ENCODE assay signal across 16 mouse cellular contexts in the genomic region with DNA sequence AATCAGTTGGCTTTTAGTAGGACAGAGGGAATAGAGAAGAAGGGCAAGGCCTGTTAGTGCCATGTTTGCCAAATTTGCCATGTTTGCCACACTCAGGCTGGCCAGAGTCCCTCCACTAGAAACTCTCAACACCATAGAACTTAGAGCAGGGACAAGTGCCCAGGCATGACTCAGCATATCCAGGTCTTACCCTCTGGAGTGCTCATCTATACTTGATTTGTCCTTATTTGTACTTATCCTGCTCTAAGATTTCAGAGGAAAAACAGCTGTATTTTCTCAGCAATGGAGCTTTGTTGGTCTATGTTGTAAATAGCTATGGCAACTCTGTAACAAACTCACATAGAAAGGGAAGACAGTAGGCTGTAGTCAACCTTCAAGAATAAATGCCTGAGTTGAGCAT.
A peak's percentile ranks its signal among the peaks of the same experiment; 100 is the strongest.
DNase-seq lines count a peak whose midpoint lies in the region; ATAC-seq and TF ChIP-seq lines count a peak whose summit lies in the region.
"Had no signal": no experiment of that assay in that cellular context is flagged by ENCODE, and none has a peak within 500 bp of the region (broad histone marks: within the 10 kb centered on the region; RNA-seq: fewer than 3 reads in every experiment).

No protein-coding gene starts in this region.

- H3K36me3 ChIP-seq in heart, embryonic 11.5 days (ENCODE audit: control insufficient read depth, insufficient read depth, low read length), result no peaks in the 10 kb centered on the region
- H3K36me3 ChIP-seq in embryonic facial prominence, embryonic 10.5 days (replicated peaks), result no peaks in the 10 kb centered on the region
- no peaks in the 10 kb centered on the region for H3K36me3 ChIP-seq in hindbrain, postnatal 0 days (ENCODE audit: insufficient read depth, low read length)
- no peaks in the 10 kb centered on the region for H3K36me3 ChIP-seq in intestine, embryonic 16.5 days (ENCODE audit: control insufficient read depth, insufficient read depth, low read length)
- H3K36me3 ChIP-seq: forebrain, embryonic 12.5 days; G1E; limb, embryonic 13.5 days; midbrain, embryonic 10.5 days had no signal

- ATAC-seq in heart, embryonic 11.5 days (replicated peaks; ENCODE audit: insufficient number of reproducible peaks, low FRiP score, low TSS enrichment), result no peak
- no peak for ATAC-seq in hindbrain, postnatal 0 days
- no peak for ATAC-seq in intestine, embryonic 16.5 days

- no peaks in the 10 kb centered on the region for H3K27me3 ChIP-seq in heart, embryonic 11.5 days (ENCODE audit: control insufficient read depth, insufficient read depth, low read length)
- H3K27me3 ChIP-seq in embryonic facial prominence, embryonic 10.5 days (replicated peaks; ENCODE audit: low read depth, poor library complexity, severe bottlenecking), result no peaks in the 10 kb centered on the region
- H3K27me3 ChIP-seq in hindbrain, postnatal 0 days (ENCODE audit: insufficient read depth, low read length), result no peaks in the 10 kb centered on the region
- H3K27me3 ChIP-seq in intestine, embryonic 16.5 days (replicated peaks; ENCODE audit: control insufficient read depth, insufficient read depth, low read length), result no peaks in the 10 kb centered on the region
- H3K27me3 ChIP-seq: forebrain, embryonic 12.5 days; limb, embryonic 13.5 days had no signal

- H3K4me1 ChIP-seq in heart, embryonic 11.5 days (ENCODE audit: control insufficient read depth, insufficient read depth, low read length), result no peaks in the 10 kb centered on the region
- no peaks in the 10 kb centered on the region for H3K4me1 ChIP-seq in embryonic facial prominence, embryonic 10.5 days
- H3K4me1 ChIP-seq in hindbrain, postnatal 0 days (ENCODE audit: insufficient read depth, low read length), result no peaks in the 10 kb centered on the region
- H3K4me1 ChIP-seq in intestine, embryonic 16.5 days (ENCODE audit: control insufficient read depth, insufficient read depth, low read length), result no peaks in the 10 kb centered on the region
- H3K4me1 ChIP-seq: forebrain, embryonic 12.5 days; limb, embryonic 13.5 days; midbrain, embryonic 10.5 days had no signal

- DNase-seq in heart, postnatal 10 days, result peak; percentile 17 to 22
- peak; percentile 10 to 24 for DNase-seq in lung, adult 18-20 months
- no peak for DNase-seq in lung, postnatal 4 days
- DNase-seq in adrenal gland, postnatal 36 days, result peak; percentile 14 to 31
- no peak for DNase-seq in embryonic facial prominence, embryonic 10.5 days (ENCODE audit: low spot score)
- no peak for DNase-seq in hindbrain, postnatal 0 days (ENCODE audit: low spot score)
- DNase-seq: cerebellum, adult 2 months; right cerebral cortex, postnatal 4 days; thymus, postnatal 4 days had no signal

- H3K9me3 ChIP-seq in heart, embryonic 11.5 days (replicated peaks; ENCODE audit: control insufficient read depth, low read length), result no peaks in the 10 kb centered on the region
- H3K9me3 ChIP-seq in embryonic facial prominence, embryonic 10.5 days, result no peaks in the 10 kb centered on the region
- H3K9me3 ChIP-seq in hindbrain, postnatal 0 days (ENCODE audit: low read length), result no peaks in the 10 kb centered on the region
- H3K9me3 ChIP-seq in intestine, embryonic 16.5 days (ENCODE audit: control insufficient read depth, low read length), result no peaks in the 10 kb centered on the region
- H3K9me3 ChIP-seq: forebrain, embryonic 12.5 days; limb, embryonic 13.5 days; midbrain, embryonic 10.5 days had no signal

- H3K4me3 ChIP-seq in heart, embryonic 11.5 days (ENCODE audit: low read depth, low read length), result no peak overlapping the region
- no peak overlapping the region for H3K4me3 ChIP-seq in embryonic facial prominence, embryonic 10.5 days
- no peak overlapping the region for H3K4me3 ChIP-seq in hindbrain, postnatal 0 days (ENCODE audit: low read length)
- H3K4me3 ChIP-seq in intestine, embryonic 16.5 days (ENCODE audit: low read length), result no peak overlapping the region
- H3K4me3 ChIP-seq: forebrain, embryonic 12.5 days; heart, adult 2 months; limb, embryonic 13.5 days; midbrain, embryonic 10.5 days had no signal

- H3K9ac ChIP-seq in heart, embryonic 11.5 days (ENCODE audit: low read depth, low read length), result no peak overlapping the region
- no peak overlapping the region for H3K9ac ChIP-seq in hindbrain, postnatal 0 days (replicated peaks; ENCODE audit: low read length)
- no peak overlapping the region for H3K9ac ChIP-seq in intestine, embryonic 16.5 days (ENCODE audit: low read depth, low read length)
- H3K9ac ChIP-seq: forebrain, embryonic 12.5 days; limb, embryonic 13.5 days had no signal

- TF ChIP-seq CTCF in hindbrain, postnatal 0 days (IDR thresholded peaks at IDR 0.05; ENCODE audit: low read depth), result no peak

- intact Hi-C loops in heart, postnatal 10 days (cut with DNase I), result loop anchor here (5.0 kb wide), 1 partner anchor 398 kb away; no protein-coding TSS in a partner anchor

- H3K4me2 ChIP-seq in heart, embryonic 11.5 days, result no peak overlapping the region
- no peak overlapping the region for H3K4me2 ChIP-seq in hindbrain, postnatal 0 days (ENCODE audit: low read depth, low read length)
- H3K4me2 ChIP-seq in intestine, embryonic 16.5 days (ENCODE audit: low read depth, low read length), result no peak overlapping the region
- H3K4me2 ChIP-seq: forebrain, embryonic 12.5 days; limb, embryonic 13.5 days had no signal

- H3K27ac ChIP-seq in heart, embryonic 11.5 days (ENCODE audit: low read depth, low read length), result no peak overlapping the region
- H3K27ac ChIP-seq in embryonic facial prominence, embryonic 10.5 days (replicated peaks), result no peak overlapping the region
- no peak overlapping the region for H3K27ac ChIP-seq in hindbrain, postnatal 0 days
- no peak overlapping the region for H3K27ac ChIP-seq in intestine, embryonic 16.5 days (ENCODE audit: low read length)
- H3K27ac ChIP-seq: forebrain, embryonic 12.5 days; heart, adult 2 months; limb, embryonic 13.5 days; midbrain, embryonic 10.5 days had no signal

Comparison
In these comparisons a context has a peak if more than half of its experiments do, and no peak if none do; other contexts are left out.
1. DNase-seq: peak in heart, postnatal 10 days (2 of 2), lung, adult 18-20 months (2 of 2) and adrenal gland, postnatal 36 days (2 of 2); none in lung, postnatal 4 days (0 of 2), embryonic facial prominence, embryonic 10.5 days (single experiment) and hindbrain, postnatal 0 days (single experiment).